Mouse (Mus musculus): ENCODE data around the gene Pex26.

Gene Pex26

DNA sequence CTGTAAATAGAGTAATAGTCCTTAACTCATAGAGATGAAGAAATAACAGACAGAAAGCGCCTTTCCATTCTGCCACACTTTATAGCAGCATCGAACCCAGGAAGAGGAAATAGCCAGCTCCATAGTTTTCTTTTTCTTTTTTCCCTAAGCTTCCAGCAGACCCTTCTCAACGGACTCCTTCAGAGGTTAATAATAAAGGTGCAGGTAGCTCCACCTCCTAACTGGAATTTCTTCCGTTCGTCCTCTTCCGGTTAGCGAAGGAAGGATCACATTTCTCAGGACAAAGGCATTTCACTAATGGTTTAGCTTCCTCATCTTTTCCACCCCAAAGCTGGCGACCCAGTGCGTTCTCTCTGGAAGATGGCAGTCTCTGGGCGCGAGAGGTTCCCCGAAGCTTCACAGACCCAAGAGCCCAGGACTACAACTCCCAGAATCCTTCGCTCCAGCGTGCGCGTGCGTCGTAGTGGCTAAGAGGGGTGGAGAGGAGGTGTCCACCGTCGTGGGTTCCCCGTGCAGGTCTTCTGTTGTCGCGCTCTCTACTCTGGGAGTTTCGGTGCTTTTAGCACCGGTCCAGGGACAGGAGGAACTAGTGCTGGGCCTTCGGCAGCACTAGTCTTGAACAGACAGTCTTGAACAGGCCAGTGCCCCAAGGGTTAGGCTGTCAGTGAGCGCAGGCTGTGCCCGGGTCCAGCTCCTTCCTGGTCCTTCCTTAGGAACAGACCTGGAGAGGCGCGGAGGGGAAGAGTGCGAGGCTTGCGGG, at the start of gene Pex26:
TSS of gene Pex26 (plus strand) at position 254 of the 760 bp plus-strand sequence.
- peak; percentile 89 for DNase-seq (ENCODE audit: low read depth, low spot score)

- no peak for DNase-seq (ENCODE audit: low read depth, low spot score)
These were observed 49.2 kb upstream of the Pex26 start for GRCm38 (mm10) chr6:121134249-121134648.

DNA sequence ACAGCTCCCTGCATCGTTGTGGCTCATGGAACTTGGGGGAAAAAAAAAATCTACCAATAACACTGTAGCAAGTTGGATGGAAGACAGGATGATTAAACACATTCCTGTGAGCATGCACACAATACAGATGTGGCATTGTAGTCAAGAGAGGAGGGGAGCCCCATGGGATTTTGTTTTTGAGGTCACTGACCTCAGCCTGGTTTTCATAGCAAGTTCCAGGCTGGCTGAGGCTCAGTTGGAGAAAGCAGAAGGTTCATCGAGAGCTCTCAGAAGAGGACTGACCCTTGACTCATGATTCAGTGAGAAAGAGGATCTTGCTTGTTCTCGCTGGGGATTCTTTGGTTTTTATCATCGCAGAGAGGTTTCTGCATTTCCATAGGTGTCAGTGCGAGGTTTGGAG, 48.6 kb upstream of the Pex26 start:
- no peak for DNase-seq (ENCODE audit: low read depth, low spot score)

- DNase-seq (ENCODE audit: low read depth, low spot score) = no peak
These were observed 46.2 kb upstream of the Pex26 start for GRCm38 (mm10) chr6:121137222-121137621.

DNA sequence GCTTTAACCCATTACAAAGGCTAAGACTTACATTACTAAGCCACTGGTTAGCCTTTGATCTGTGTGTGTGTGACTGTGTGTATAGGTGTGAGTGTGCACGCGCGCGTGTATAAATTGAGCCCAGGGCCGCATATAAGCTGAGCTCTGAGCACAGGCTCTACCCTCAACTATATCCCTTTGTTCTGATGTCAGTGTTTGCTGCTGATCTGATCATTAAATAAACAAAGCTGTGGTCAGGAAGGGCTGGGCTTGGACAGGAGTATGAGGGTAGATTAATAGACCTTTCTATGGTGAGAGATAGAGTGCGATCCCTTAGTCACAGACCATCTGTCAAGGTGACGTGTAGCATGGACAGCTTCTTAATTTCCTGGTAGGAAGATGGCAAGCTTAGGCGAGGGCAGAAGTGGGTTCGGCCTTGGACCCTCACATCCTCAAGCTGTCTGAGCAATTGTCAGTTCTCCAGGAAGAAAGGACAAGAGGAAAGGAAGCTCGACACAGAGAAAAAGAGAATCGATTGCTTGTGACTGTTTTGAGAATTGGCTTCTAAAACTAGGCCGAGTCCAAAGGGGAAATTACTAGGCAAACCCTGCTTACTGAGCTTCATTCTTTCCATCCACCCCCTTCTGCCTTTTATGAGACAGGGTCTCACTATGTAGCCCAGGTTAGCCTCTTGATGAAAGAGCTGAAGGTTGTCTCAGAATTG, 45.0 kb upstream of the Pex26 start:
- no peak for DNase-seq (ENCODE audit: low read depth, low spot score)

- DNase-seq (ENCODE audit: low read depth, low spot score) = no peak
These were observed 44.2 kb upstream of the Pex26 start for GRCm38 (mm10) chr6:121139271-121139670.

DNA sequence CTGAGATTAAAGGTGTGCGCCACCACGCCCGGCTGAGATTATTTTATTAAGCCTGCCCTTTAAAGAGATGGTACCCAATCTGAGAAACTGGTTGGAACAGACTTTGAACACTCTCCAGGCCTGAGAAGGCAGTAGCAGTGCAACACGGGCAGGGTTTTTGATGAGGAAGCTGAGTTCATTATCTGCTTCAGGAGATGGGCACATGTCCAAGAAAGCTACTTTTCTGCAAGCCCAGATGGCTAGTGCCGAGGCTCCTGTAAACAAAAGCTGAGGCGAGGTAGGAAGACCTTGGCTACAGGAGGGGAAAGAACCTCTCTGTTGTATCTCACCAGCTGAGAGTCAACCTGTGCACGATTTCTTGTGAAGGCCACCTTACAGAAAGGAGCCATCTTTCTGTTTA, 41.2 kb upstream of the Pex26 start:
- no peak for DNase-seq (ENCODE audit: low read depth, low spot score)

- no peak for DNase-seq (ENCODE audit: low read depth, low spot score)
These were observed 40.0 kb upstream of the Pex26 start for GRCm38 (mm10) chr6:121143439-121143838.

- no peak for DNase-seq (ENCODE audit: low read depth, low spot score)
These were observed 39.4 kb upstream of the Pex26 start for GRCm38 (mm10) chr6:121144066-121144465.

- no peak for DNase-seq (ENCODE audit: low read depth, low spot score)
These were observed 38.4 kb upstream of the Pex26 start for GRCm38 (mm10) chr6:121145010-121145604.

- no peak for DNase-seq (ENCODE audit: low read depth, low spot score)
These were observed 37.6 kb upstream of the Pex26 start for GRCm38 (mm10) chr6:121145906-121146305.

- DNase-seq (ENCODE audit: low read depth, low spot score) = no peak
These were observed 36.7 kb upstream of the Pex26 start for GRCm38 (mm10) chr6:121146798-121147197.

- no peak for DNase-seq (ENCODE audit: low read depth, low spot score)
These were observed 35.1 kb upstream of the Pex26 start for GRCm38 (mm10) chr6:121148360-121148759.

- peak; percentile 30 for DNase-seq (ENCODE audit: low read depth, low spot score)
These were observed 34.0 kb upstream of the Pex26 start for GRCm38 (mm10) chr6:121149420-121149819.

- DNase-seq (ENCODE audit: low read depth, low spot score) = no peak
These were observed 33.3 kb upstream of the Pex26 start for GRCm38 (mm10) chr6:121150126-121150525.

GRCm38 (mm10) chr6:121151732-121152131, 31.7 kb upstream of the Pex26 start:
- no peak for DNase-seq (ENCODE audit: low read depth, low spot score)

- DNase-seq (ENCODE audit: low read depth, low spot score) = no peak
These were observed 30.3 kb upstream of the Pex26 start for GRCm38 (mm10) chr6:121153177-121153576.

GRCm38 (mm10) chr6:121154451-121155300, 28.8 kb upstream of the Pex26 start:
- DNase-seq (ENCODE audit: low read depth, low spot score) = no peak

DNA sequence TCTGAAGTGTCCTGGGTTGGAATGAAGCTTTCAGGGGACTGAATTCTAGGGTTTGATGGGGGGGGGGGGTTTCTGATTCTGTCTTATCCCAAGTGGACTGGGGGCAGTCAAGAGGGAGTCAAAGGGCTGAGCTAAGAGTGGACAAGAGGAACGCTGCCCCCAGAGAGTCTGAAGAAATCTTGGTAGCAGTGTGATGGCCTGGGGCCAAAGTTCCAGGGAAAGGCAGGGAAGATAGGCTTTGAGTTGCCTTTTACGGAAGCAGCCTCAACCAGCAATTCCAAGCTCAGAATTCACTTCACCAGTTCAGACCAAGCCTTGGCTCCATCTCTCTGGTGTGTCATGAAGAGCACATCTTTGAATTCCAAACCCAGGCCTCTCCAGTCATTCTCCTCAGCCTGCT, 27.4 kb upstream of the Pex26 start:
- DNase-seq (ENCODE audit: low read depth, low spot score) = no peak

- DNase-seq (ENCODE audit: low read depth, low spot score) = no peak
These were observed 23.9 kb upstream of the Pex26 start for GRCm38 (mm10) chr6:121159616-121160015.

GRCm38 (mm10) chr6:121160126-121160525, 23.3 kb upstream of the Pex26 start:
- no peak for DNase-seq (ENCODE audit: low read depth, low spot score)

DNA sequence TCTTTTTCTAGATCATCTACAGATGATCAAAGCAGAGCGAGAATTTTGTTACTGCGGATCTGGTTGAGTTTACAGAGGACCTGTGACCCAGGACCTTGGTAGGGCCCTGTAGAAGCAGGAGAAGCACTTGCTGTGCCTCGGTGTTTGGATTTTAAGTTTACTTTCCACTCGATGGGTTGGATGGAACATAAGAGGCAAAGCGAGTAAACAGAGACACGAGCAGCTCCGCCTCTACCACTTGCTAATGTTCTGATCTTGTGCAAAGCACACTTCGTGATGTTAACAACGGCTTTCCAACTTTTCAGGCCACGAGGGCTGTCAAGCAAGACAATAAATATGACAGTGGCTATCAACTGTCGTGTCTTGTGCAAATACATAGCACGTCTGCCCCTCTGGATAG, 20.9 kb upstream of the Pex26 start:
- DNase-seq (ENCODE audit: low read depth, low spot score) = no peak

Data from forelimb bud, embryonic 11.5 days (tissue).